Mouse (Mus musculus): ENCODE data around the gene Rab26. TPM values are rescaled to one million over a fixed set of nuclear protein-coding genes. Genes with fewer than 3 reads are reported as not detected.

Rab26 gene
- polyA plus RNA-seq, 1 experiment = 1.1 TPM

DNA sequence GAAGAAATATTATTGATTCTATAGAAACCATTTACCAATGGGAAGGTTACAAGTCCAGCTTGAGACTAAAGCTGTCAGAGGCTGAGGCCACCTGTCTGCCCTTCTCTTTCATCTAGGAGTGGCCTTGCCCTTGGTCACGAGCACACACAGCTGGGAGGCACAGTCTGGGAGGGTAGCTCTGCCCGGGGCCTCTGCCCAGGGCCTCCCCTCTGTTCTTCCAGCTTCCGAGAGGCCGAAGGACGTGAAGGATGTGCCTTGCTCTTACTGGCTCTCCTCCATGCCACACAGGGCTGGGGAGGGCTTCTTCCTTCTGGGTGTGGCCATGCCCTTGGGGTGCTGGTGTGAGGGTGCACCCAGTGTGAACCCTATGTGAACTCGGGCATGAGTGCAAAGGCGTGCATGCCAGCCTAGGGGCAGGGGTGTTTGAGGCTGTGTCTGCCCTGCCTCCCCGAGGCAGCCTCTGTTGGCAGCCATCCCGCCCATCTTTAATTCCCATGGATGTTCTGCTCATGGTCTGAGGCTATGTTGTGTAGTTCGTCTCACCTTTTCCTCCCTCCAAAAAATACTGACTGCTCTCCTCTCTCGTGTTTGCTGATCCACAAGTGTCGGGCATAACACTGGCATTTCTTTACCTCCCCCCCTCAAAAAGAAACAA lies 26.1 kb downstream of the Rab26 start:
- no peaks in the 10 kb centered on the region; the same call in 1 of the 2 replicates for H3K36me3 ChIP-seq (ENCODE audit: control insufficient read depth, insufficient read depth, low read length)

DNA sequence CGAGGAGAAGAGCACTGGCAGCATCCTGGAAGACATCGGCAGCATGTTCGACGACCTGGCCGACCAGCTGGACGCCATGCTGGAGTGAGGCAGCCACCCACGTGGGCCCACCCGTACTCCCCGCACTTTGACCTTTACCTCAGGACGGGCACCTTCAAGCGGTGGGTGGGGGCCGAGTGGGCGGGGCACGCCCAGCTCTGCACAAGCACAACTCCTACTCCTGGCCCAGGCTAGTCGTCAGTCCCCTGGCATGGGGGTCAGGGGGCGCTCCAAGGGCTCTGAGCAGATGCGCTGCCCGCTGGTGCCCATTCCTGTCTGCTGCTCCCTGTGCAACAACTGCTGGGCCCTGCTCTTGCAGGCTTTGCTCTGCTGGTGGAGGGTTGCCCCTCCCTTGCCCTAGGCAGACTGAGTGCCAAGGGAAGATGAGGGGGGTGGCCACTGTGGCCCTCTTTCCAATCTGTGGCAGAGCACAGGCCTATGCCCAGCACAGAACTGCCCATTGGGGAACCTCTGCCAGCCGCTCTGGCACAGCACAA lies 26.8 kb downstream of the Rab26 start:
- Histone ChIP-seq H3K27ac (ENCODE audit: control insufficient read depth, insufficient read depth, low read depth, low read length) (no peak overlapping the region), H3K27me3 (ENCODE audit: control insufficient read depth, insufficient read depth, low read length) (no peaks in the 10 kb centered on the region), H3K4me1 (ENCODE audit: control insufficient read depth, insufficient read depth, low read length) (peaks cover 3% of the 10 kb centered on the region; the same call in 1 of the 2 replicates), H3K36me3 (ENCODE audit: control insufficient read depth, insufficient read depth, low read length) (no peaks in the 10 kb centered on the region; the same call in 1 of the 2 replicates), H3K4me3 (ENCODE audit: control insufficient read depth, low read depth, low read length) (no peak overlapping the region)
- no peak for TF ChIP-seq CTCF (IDR thresholded peaks at IDR 0.05; ENCODE audit: control insufficient read depth, insufficient read depth, insufficient replicate concordance, low read depth, low read length)
- no peak for TF ChIP-seq POLR2A (IDR thresholded peaks at IDR 0.05; ENCODE audit: control insufficient read depth, low read depth, low read length)

More for the DNA sequence above, 26.1 kb downstream of the Rab26 start:
- TF ChIP-seq CTCF (IDR thresholded peaks at IDR 0.05; ENCODE audit: control insufficient read depth, insufficient read depth, insufficient replicate concordance, low read depth, low read length) (no peak), POLR2A (IDR thresholded peaks at IDR 0.05; ENCODE audit: control insufficient read depth, low read depth, low read length) (no peak)
- Histone ChIP-seq H3K27ac (ENCODE audit: control insufficient read depth, insufficient read depth, low read depth, low read length) (no peak overlapping the region), H3K4me3 (ENCODE audit: control insufficient read depth, low read depth, low read length) (no peak overlapping the region), H3K27me3 (ENCODE audit: control insufficient read depth, insufficient read depth, low read length) (no peaks in the 10 kb centered on the region), H3K4me1 (ENCODE audit: control insufficient read depth, insufficient read depth, low read length) (peaks cover 3% of the 10 kb centered on the region; the same call in 1 of the 2 replicates)

DNA sequence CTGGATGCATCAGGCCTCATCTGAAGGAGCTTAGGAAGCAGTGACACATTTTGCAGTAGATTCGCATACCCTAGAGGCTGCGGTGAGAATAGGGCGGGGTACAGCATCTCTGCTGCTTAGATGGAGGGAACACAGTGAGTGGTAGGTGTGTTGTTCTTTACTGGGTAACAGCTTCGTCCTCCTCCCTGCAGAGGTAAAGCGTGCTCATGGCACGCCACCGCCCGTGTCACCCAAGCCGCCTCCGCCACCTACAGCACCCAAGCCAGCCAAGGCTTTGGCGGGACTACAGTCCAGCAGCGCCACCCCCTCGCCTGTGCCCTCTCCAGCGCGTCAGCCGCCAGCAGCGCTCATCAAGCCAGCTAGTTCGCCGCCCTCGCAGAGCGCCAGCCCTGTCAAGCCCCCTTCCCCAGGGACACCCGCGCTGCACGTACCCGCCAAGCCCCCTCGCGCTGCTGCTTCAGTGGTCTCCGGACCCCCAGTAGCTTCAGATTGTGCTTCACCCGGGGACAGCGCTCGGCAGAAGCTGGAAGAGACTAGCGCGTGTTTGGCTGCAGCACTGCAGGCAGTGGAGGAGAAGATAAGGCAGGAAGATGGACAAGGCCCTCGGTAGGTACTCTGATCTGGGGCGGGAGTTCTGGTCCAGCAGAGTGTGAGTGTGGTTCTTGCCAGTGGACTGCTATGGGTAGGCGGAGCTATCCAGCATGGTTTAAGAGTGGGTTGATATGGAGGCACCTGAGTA lies 27.5 kb downstream of the Rab26 start:
- H3K27me3 ChIP-seq (ENCODE audit: control insufficient read depth, insufficient read depth, low read length) = no peaks in the 10 kb centered on the region
- H3K4me1 ChIP-seq (ENCODE audit: control insufficient read depth, insufficient read depth, low read length) = peaks cover 3% of the 10 kb centered on the region; the same call in 1 of the 2 replicates
- H3K27ac ChIP-seq (ENCODE audit: control insufficient read depth, insufficient read depth, low read depth, low read length) = no peak overlapping the region
- TF ChIP-seq CTCF (IDR thresholded peaks at IDR 0.05; ENCODE audit: control insufficient read depth, insufficient read depth, insufficient replicate concordance, low read depth, low read length) (no peak), POLR2A (IDR thresholded peaks at IDR 0.05; ENCODE audit: control insufficient read depth, low read depth, low read length) (no peak)
- H3K36me3 ChIP-seq (ENCODE audit: control insufficient read depth, insufficient read depth, low read length) = no peaks in the 10 kb centered on the region; the same call in 1 of the 2 replicates
- H3K4me3 ChIP-seq (ENCODE audit: control insufficient read depth, low read depth, low read length) = no peak overlapping the region

- Histone ChIP-seq H3K27ac (ENCODE audit: control insufficient read depth, insufficient read depth, low read depth, low read length) (no peak overlapping the region), H3K36me3 (ENCODE audit: control insufficient read depth, insufficient read depth, low read length) (no peaks in the 10 kb centered on the region; the same call in 1 of the 2 replicates), H3K4me1 (ENCODE audit: control insufficient read depth, insufficient read depth, low read length) (peaks cover 3% of the 10 kb centered on the region; the same call in 1 of the 2 replicates), H3K4me3 (ENCODE audit: control insufficient read depth, low read depth, low read length) (peak overlapping the region; percentile 7), H3K27me3 (ENCODE audit: control insufficient read depth, insufficient read depth, low read length) (no peaks in the 10 kb centered on the region)
- TF ChIP-seq POLR2A (IDR thresholded peaks at IDR 0.05; ENCODE audit: control insufficient read depth, low read depth, low read length) = no peak
Measured at GRCm38 (mm10) chr17:24505286-24505955, 28.6 kb downstream of the Rab26 start.

- no peak overlapping the region for H3K27ac ChIP-seq (ENCODE audit: control insufficient read depth, insufficient read depth, low read depth, low read length)
- H3K4me1 ChIP-seq (ENCODE audit: control insufficient read depth, insufficient read depth, low read length) = peaks cover 3% of the 10 kb centered on the region; the same call in 1 of the 2 replicates
- no peaks in the 10 kb centered on the region for H3K36me3 ChIP-seq (ENCODE audit: control insufficient read depth, insufficient read depth, low read length)
- TF ChIP-seq CTCF (IDR thresholded peaks at IDR 0.05; ENCODE audit: control insufficient read depth, insufficient read depth, insufficient replicate concordance, low read depth, low read length) (no peak), POLR2A (IDR thresholded peaks at IDR 0.05; ENCODE audit: control insufficient read depth, low read depth, low read length) (no peak)
- H3K27me3 ChIP-seq (ENCODE audit: control insufficient read depth, insufficient read depth, low read length) = no peaks in the 10 kb centered on the region
- H3K4me3 ChIP-seq (ENCODE audit: control insufficient read depth, low read depth, low read length) = no peak overlapping the region
Measured at GRCm38 (mm10) chr17:24504085-24504484, 29.9 kb downstream of the Rab26 start.

GRCm38 (mm10) chr17:24502208-24502607 lies 31.8 kb downstream of the Rab26 start:
- no peaks in the 10 kb centered on the region for H3K27me3 ChIP-seq (ENCODE audit: control insufficient read depth, insufficient read depth, low read length)
- H3K4me3 ChIP-seq (ENCODE audit: control insufficient read depth, low read depth, low read length) = no peak overlapping the region
- no peaks in the 10 kb centered on the region for H3K36me3 ChIP-seq (ENCODE audit: control insufficient read depth, insufficient read depth, low read length)
- no peak overlapping the region for H3K27ac ChIP-seq (ENCODE audit: control insufficient read depth, insufficient read depth, low read depth, low read length)
- no peak for TF ChIP-seq POLR2A (IDR thresholded peaks at IDR 0.05; ENCODE audit: control insufficient read depth, low read depth, low read length)
- peak; percentile 20; the same call in 1 of the 2 replicates for TF ChIP-seq CTCF (IDR thresholded peaks at IDR 0.05; ENCODE audit: control insufficient read depth, insufficient read depth, insufficient replicate concordance, low read depth, low read length)
- H3K4me1 ChIP-seq (ENCODE audit: control insufficient read depth, insufficient read depth, low read length) = peaks cover under 1% of the 10 kb centered on the region; the same call in 1 of the 2 replicates

DNA sequence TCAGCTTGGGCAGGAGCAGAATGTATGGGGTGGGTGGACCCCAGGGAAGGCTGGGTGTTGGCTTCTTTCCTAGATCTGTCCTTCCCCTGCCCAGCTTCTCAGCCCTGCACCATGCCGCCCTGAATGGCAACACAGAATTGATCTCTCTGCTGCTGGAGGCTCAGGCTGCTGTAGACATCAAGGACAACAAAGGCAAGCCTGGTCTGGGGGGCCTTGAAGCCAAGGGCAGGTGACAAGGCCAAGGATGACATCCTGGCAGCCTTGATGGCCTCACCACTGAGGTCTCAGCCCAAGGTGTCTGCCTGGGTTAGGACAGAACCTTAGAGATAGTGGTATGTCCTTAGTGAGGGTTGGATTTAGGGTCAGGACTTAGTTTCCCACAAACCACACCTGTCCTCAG lies 38.0 kb downstream of the Rab26 start:
- Histone ChIP-seq H3K4me3 (ENCODE audit: control insufficient read depth, low read depth, low read length) (no peak overlapping the region), H3K27me3 (ENCODE audit: control insufficient read depth, insufficient read depth, low read length) (no peaks in the 10 kb centered on the region), H3K36me3 (ENCODE audit: control insufficient read depth, insufficient read depth, low read length) (no peaks in the 10 kb centered on the region), H3K4me1 (ENCODE audit: control insufficient read depth, insufficient read depth, low read length) (no peaks in the 10 kb centered on the region), H3K27ac (ENCODE audit: control insufficient read depth, insufficient read depth, low read depth, low read length) (no peak overlapping the region)
- TF ChIP-seq CTCF (IDR thresholded peaks at IDR 0.05; ENCODE audit: control insufficient read depth, insufficient read depth, insufficient replicate concordance, low read depth, low read length) (no peak), POLR2A (IDR thresholded peaks at IDR 0.05; ENCODE audit: control insufficient read depth, low read depth, low read length) (no peak)

Measured in testis, adult 2 months (tissue).